Mouse (Mus musculus) stomach, postnatal 0 days (tissue): ENCODE results near the gene Phlpp2. TPM values are rescaled to one million over a fixed set of nuclear protein-coding genes. Genes with fewer than 3 reads are reported as not detected.
A peak's percentile ranks its signal among the peaks of the same experiment; 100 is the strongest.

Source experiments
- ATAC-seq: fragments of 200-750 bp; cut with Nextera tagmentation; 2 replicates; pipeline ENCODE4 v1.8.0; 2017; ENCODE audit not compliant: low FRiP score, low TSS enrichment
- DNase-seq: peaks from one replicate; pipeline ENCODE4 v3.0.0-alpha.2; 2016; ENCODE audit warnings: low spot score
- H3K27ac ChIP-seq: fragments of 300-500 bp; sonication (generic); replicated peaks from 2 replicates; pipeline ENCODE4 v1.5.1; 2014; ENCODE audit warnings: mild to moderate bottlenecking, control low read depth
- H3K27me3 ChIP-seq: fragments of 300-500 bp; sonication (generic); 2 replicates; pipeline ENCODE4 v1.6.1; 2014; ENCODE audit warnings: low read length; ENCODE audit not compliant: control insufficient read depth, insufficient read depth
- H3K36me3 ChIP-seq: fragments of 300-500 bp; sonication (generic); 2 replicates; pipeline ENCODE4 v1.6.1; 2014; ENCODE audit warnings: low read length, mixed read lengths; ENCODE audit not compliant: control insufficient read depth, insufficient read depth
- H3K4me1 ChIP-seq: fragments of 300-500 bp; sonication (generic); replicated peaks from 2 replicates; pipeline ENCODE4 v1.6.1; 2014; ENCODE audit warnings: antibody characterized with exemption; ENCODE audit not compliant: control insufficient read depth, insufficient read depth
- H3K4me2 ChIP-seq: fragments of 300-500 bp; sonication (generic); replicated peaks from 2 replicates; pipeline ENCODE4 v1.6.1; 2014; ENCODE audit warnings: low read depth, mild to moderate bottlenecking, control low read depth, moderate library complexity
- H3K4me3 ChIP-seq: fragments of 300-500 bp; sonication (generic); 2 replicates; pipeline ENCODE4 v1.5.1; 2014; ENCODE audit warnings: low read depth, low read length, control low read depth
- H3K9ac ChIP-seq: fragments of 300-500 bp; sonication (generic); 2 replicates; pipeline ENCODE4 v1.6.1; 2014; ENCODE audit warnings: mild to moderate bottlenecking, low read length, control low read depth, mixed read lengths
- H3K9me3 ChIP-seq: fragments of 300-500 bp; sonication (generic); 2 replicates; pipeline ENCODE4 v1.6.1; 2016; ENCODE audit warnings: low read length; ENCODE audit not compliant: control insufficient read depth
- CTCF ChIP-seq: IDR thresholded peaks from 2 replicates; pipeline ENCODE4 v1.5.1; 2016; ENCODE audit warnings: antibody characterized with exemption, low read depth, mild to moderate bottlenecking, moderate library complexity
- EP300 ChIP-seq: optimal IDR thresholded peaks from 2 replicates; pipeline ENCODE3; 2016; ENCODE audit warnings: antibody characterized with exemption
- WGBS: fragments of 180-500 bp; shearing (Covaris S2); extraction: QIAGEN DNeasy Blood & Tissue Kit; methylation state at CpG from one replicate; pipeline ENCODE4 v1.1.7; 2014; 5-methylcytosine and 5-hydroxymethylcytosine counted together
- polyA plus RNA-seq: library from polyadenylated mRNA; unstranded; fragments of >200 nt; fragmentation: Nextera tagmentation; extraction: Ambion mirVana; gene quantifications from 2 replicates; pipeline ENCODE4 v1.2.1, GENCODE M21; 2015

Phlpp2 gene
- polyA plus RNA-seq, 1 experiment from 2014 or later: 0.81 TPM

DNA sequence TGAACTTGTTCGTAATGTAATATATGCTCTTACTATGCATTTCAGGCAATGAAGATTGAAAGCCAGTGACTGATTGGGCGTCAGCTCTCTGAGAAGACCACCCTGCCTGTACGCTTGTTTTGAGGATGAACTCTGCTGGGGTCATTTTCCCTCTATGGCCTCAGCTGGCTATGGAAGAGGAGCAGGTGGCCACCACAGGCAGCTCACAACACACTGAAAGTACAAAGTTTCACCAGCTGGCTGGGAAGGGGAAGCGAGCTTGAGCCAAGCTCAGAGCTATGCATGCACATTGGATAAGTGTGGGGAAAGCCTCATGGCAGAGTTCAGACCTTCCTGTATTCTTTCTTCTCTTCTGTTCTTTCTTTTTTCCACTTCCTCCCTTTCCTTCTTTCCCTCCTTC lies 90.8 kb downstream of the Phlpp2 start:
- ATAC-seq (no peak), DNase-seq (no peak)
- no peaks in the 10 kb centered on the region for H3K36me3 ChIP-seq
- 86% methylated on average over 4 of the region's 4 CpGs for WGBS
- no peak overlapping the region for H3K27ac ChIP-seq
- H3K27me3 ChIP-seq: no peaks in the 10 kb centered on the region
- TF ChIP-seq EP300 (no peak), CTCF (no peak)
- H3K9ac ChIP-seq: no peak overlapping the region
- no peaks in the 10 kb centered on the region; the same call in 1 of the 2 replicates for H3K4me1 ChIP-seq
- H3K9me3 ChIP-seq: no peaks in the 10 kb centered on the region
- no peak overlapping the region for H3K4me3 ChIP-seq
- H3K4me2 ChIP-seq: no peak overlapping the region

DNA sequence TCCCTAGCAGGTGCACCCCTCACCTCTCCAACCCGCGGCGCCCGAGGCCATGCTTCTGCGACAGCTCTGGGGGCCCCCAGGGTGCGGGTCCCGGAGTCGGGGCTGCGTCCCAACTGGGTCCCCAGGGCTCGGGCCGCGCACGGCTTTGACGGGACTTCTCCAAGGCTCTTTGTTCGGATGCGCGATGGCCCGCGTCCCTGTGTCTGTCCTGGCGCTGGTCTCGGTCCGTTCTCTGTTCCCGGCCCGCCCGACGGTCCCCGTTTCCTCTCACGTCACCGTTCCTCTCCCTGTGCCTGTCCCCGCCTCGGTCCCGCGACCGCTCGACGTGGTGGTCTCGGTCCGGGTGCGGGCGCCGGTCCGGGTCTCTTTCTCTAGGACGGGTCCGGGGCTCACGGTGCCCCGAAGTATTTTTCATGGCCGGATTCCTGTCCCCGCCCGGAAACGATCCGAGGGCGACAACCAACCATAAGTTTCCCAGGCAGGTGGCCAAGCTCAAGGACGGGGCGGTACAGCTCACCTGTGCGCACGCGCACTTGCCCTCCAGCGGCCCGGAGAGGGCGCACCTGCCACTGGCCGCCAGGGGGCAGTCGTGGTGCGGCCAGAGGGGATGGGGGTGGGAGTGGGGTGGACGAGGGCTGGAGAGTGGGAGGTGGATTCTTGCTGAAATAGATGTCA lies 93.5 kb downstream of the Phlpp2 start, which contains the start of gene Marveld3:
Gene Marveld3 (minus strand): TSS at position 511 of the 675 bp plus-strand sequence.
- Histone ChIP-seq H3K36me3 (no peaks in the 10 kb centered on the region), H3K27ac (no peak within 1 kb of the TSS), H3K4me2 (peak within 1 kb of the TSS; percentile 72), H3K4me1 (no peaks in the 10 kb centered on the region; the same call in 1 of the 2 replicates), H3K9me3 (no peaks in the 10 kb centered on the region), H3K27me3 (no peaks in the 10 kb centered on the region), H3K4me3 (peak within 1 kb of the TSS; percentile 48), H3K9ac (peak within 1 kb of the TSS; percentile 60)
- TF ChIP-seq EP300: no peak
- peak; percentile 93 for TF ChIP-seq CTCF
- peak; percentile 86 for DNase-seq
- ATAC-seq: peak; percentile 73
- 2% methylated on average over 61 of the region's 64 CpGs for WGBS

DNA sequence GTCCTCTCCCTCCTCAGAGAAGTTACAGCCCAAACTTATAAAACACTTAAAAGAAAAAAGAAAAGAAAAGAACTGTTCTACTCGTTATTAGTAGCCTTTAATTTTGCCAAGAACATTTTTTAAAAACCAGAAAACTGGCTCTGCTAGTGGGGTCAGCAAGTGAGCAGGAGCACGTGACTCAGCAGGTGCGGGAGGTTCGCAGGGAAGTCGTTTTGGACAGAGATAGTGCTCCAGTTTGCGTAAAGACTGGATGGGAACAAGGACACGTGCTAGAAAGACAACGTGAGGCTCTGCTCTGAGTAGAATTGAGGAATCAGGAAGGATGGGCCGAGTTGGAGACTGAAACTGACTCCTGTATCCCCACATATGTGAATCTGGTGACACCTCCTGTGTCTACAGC lies 94.6 kb downstream of the Phlpp2 start:
- ATAC-seq: no peak
- 68% methylated on average over 9 of the region's 9 CpGs for WGBS
- Histone ChIP-seq H3K4me3 (no peak overlapping the region), H3K36me3 (no peaks in the 10 kb centered on the region), H3K4me1 (no peaks in the 10 kb centered on the region), H3K27me3 (no peaks in the 10 kb centered on the region), H3K27ac (no peak overlapping the region), H3K9ac (no peak overlapping the region), H3K4me2 (no peak overlapping the region), H3K9me3 (no peaks in the 10 kb centered on the region)
- DNase-seq: no peak
- TF ChIP-seq CTCF: no peak
- no peak for TF ChIP-seq EP300

DNA sequence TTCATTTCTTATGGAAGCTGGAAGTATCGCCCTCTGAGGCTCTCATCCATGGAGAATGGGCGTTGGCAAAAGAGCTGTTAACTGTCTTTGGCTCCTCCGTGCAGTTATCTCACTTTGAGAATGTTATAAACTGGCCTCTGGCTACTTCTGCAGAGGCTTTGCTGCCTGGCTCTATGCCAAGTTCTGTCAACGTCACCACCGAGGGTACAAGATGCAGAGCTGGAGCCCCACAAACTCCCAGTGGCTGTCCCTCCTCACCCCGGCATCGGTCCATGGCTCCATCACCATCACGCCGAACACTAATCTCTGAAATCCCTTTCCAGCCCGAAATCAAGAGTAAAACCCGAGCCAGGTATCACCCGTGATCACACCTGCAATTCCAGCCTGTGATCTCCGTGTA lies 95.1 kb downstream of the Phlpp2 start:
- no peak overlapping the region for H3K9ac ChIP-seq
- no peak for DNase-seq
- H3K4me1 ChIP-seq: no peaks in the 10 kb centered on the region
- no peak overlapping the region for H3K4me3 ChIP-seq
- H3K9me3 ChIP-seq: no peaks in the 10 kb centered on the region
- no peak overlapping the region for H3K27ac ChIP-seq
- ATAC-seq: no peak
- H3K36me3 ChIP-seq: no peaks in the 10 kb centered on the region
- no peak for TF ChIP-seq EP300
- TF ChIP-seq CTCF: no peak
- no peaks in the 10 kb centered on the region for H3K27me3 ChIP-seq
- 56% methylated on average over 13 of the region's 13 CpGs for WGBS
- H3K4me2 ChIP-seq: no peak overlapping the region

- ATAC-seq (no peak), DNase-seq (no peak)
- Histone ChIP-seq H3K9me3 (no peaks in the 10 kb centered on the region), H3K4me2 (no peak overlapping the region), H3K36me3 (no peaks in the 10 kb centered on the region), H3K27ac (no peak overlapping the region), H3K4me3 (no peak overlapping the region), H3K9ac (no peak overlapping the region), H3K4me1 (no peaks in the 10 kb centered on the region), H3K27me3 (no peaks in the 10 kb centered on the region)
- TF ChIP-seq EP300: no peak
- TF ChIP-seq CTCF: no peak
- 64% methylated on average over 4 of the region's 4 CpGs for WGBS
Measured at GRCm38 (mm10) chr8:109964106-109964505, 95.8 kb downstream of the Phlpp2 start.

DNA sequence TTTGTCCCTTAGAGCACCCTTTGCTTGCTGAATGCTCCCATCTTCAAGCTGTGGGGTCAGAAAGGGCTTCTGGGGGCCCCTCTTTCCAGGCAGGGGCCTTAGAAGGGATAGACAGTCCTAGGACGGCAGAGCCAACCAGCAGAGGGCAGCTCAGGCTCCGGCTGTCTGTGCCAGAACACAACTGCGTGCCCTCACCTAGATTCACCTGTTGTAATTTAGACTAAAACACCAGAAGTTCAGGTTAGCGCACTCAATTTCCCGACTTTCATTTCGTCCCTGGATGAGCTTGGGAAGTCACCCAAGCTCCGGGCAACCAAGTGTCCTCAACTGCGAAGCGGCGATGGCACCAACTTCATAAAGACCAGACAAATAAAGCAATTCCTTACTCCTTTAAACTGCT lies 100.5 kb downstream of the Phlpp2 start:
- Histone ChIP-seq H3K36me3 (no peaks in the 10 kb centered on the region), H3K9ac (no peak overlapping the region), H3K4me1 (no peaks in the 10 kb centered on the region), H3K4me3 (no peak overlapping the region), H3K27ac (no peak overlapping the region), H3K4me2 (no peak overlapping the region), H3K27me3 (no peaks in the 10 kb centered on the region), H3K9me3 (no peaks in the 10 kb centered on the region)
- TF ChIP-seq CTCF (peak; percentile 43), EP300 (no peak)
- DNase-seq: no peak
- WGBS: 52% methylated on average over 10 of the region's 10 CpGs
- no peak for ATAC-seq
